Mouse (Mus musculus) cortical plate, adult 2 months (tissue): ENCODE measurements at regions not wholly inside any gene's neighbourhood (a gene's known extent, or its start where the extent isn't known, plus 50 kb on each side); places are given as distances from the start of the nearest gene placed in this dataset.

ENCODE experiments used
- CTCF ChIP-seq: fragments of 200-500 bp; IDR thresholded peaks from 2 replicates; pipeline ENCODE4 v1.5.1; 2011; ENCODE audit warnings: mild to moderate bottlenecking, control low read depth, low read length; ENCODE audit not compliant: insufficient read depth; ENCODE audit errors: extremely low read depth
- POLR2A ChIP-seq: fragments of 200-500 bp; IDR thresholded peaks from 2 replicates; pipeline ENCODE4 v1.6.1; 2011; ENCODE audit warnings: mild to moderate bottlenecking, low read length, control low read depth; ENCODE audit not compliant: insufficient read depth; ENCODE audit errors: extremely low read depth

GRCm38 (mm10) chr10:8035310-8035709 is 79.3 kb upstream of the Tab2 start:
- no peak for TF ChIP-seq CTCF
- TF ChIP-seq POLR2A, result no peak
